Mouse (Mus musculus) forebrain, embryonic 11.5 days (tissue): ENCODE measurements around the gene Cldn2. TPM values are rescaled to one million over a fixed set of nuclear protein-coding genes. Genes with fewer than 3 reads are reported as not detected.

ENCODE experiments used
- ATAC-seq: fragments of 200-750 bp; cut with Nextera tagmentation; replicated peaks from 2 replicates; pipeline ENCODE4 v1.8.0; 2017; ENCODE audit warnings: moderate TSS enrichment; ENCODE audit not compliant: low FRiP score
- DNase-seq: peaks from one replicate; pipeline ENCODE4 v3.0.0-alpha.2; 2017; ENCODE audit warnings: low spot score
- H3K27ac ChIP-seq: fragments of 300-500 bp; sonication (generic); 2 replicates; pipeline ENCODE4 v1.5.1; 2014; ENCODE audit warnings: low read depth, low read length
- H3K27me3 ChIP-seq: fragments of 300-500 bp; sonication (generic); 2 replicates; pipeline ENCODE4 v1.6.1; 2014; ENCODE audit warnings: mild to moderate bottlenecking, low read length, mixed read lengths; ENCODE audit not compliant: control insufficient read depth, insufficient read depth
- H3K36me3 ChIP-seq: fragments of 300-500 bp; sonication (generic); 2 replicates; pipeline ENCODE4 v1.6.1; 2014; ENCODE audit warnings: mild to moderate bottlenecking, low read length, moderate library complexity, mixed read lengths; ENCODE audit not compliant: control insufficient read depth, insufficient read depth
- H3K4me1 ChIP-seq: fragments of 300-500 bp; sonication (generic); replicated peaks from 2 replicates; pipeline ENCODE4 v1.6.1; 2014; ENCODE audit warnings: low read length, mixed read lengths; ENCODE audit not compliant: control insufficient read depth, insufficient read depth
- H3K4me2 ChIP-seq: fragments of 300-500 bp; sonication (generic); 2 replicates; pipeline ENCODE4 v1.6.1; 2014; ENCODE audit warnings: low read depth, mild to moderate bottlenecking, low read length, moderate library complexity, mixed read lengths; ENCODE audit not compliant: severe bottlenecking
- H3K4me3 ChIP-seq: fragments of 300-500 bp; sonication (generic); 2 replicates; pipeline ENCODE4 v1.5.1; 2014; ENCODE audit warnings: low read depth, low read length
- H3K9ac ChIP-seq: fragments of 300-500 bp; sonication (generic); 2 replicates; pipeline ENCODE4 v1.6.1; 2014; ENCODE audit warnings: low read length
- H3K9me3 ChIP-seq: fragments of 300-500 bp; sonication (generic); 2 replicates; pipeline ENCODE4 v1.6.1; 2016; ENCODE audit warnings: low read length, mixed read lengths; ENCODE audit not compliant: control insufficient read depth
- WGBS: fragments of 180-500 bp; shearing (Covaris S2); extraction: QIAGEN DNeasy Blood & Tissue Kit; methylation state at CpG from one replicate; pipeline ENCODE4 v1.1.7; 2014; 5-methylcytosine and 5-hydroxymethylcytosine counted together
- polyA plus RNA-seq: library from polyadenylated mRNA; unstranded; fragments of >200 nt; fragmentation: Nextera tagmentation; extraction: Ambion mirVana; gene quantifications from 2 replicates; pipeline ENCODE4 v1.2.1, GENCODE M21; 2014

The Cldn2 gene
- polyA plus RNA-seq, 1 experiment from 2014 or later = 0.05 TPM

DNA sequence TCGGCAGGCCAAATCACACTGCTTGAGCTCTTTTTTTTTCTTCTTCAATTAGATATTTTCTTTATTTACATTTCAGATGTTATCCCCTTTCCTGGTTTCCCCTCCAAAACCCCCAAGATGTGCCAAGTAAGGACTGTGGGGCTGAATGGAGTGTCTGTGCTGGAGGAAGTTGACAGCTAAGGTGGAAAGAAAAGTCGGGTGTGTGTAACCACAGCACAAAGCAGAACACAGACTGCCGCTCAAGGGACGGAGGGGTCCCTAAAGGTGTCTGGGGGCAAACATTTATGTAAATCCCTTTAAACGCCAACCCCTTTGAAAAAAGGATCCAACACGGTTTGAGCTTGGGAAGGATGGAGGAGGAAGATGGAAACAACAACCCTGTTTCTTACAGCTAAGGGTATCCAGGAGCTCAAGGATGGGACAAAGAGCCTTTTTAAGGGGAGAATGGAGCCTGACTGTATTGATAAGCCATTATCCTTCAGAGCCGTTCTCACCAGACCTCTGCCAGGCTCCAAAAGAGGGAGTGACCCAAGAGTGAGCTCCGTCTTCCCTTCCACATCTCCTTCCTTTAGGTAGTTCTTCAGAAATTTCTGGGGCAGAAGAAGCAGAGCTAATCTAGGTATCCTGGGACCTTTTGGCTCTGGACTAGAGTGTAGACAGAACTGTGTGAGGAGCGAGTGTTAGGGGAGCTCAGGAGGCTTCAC, 12.8 kb downstream of the Cldn2 start:
- ATAC-seq (no peak), DNase-seq (no peak)
- H3K36me3 ChIP-seq = no peaks in the 10 kb centered on the region
- no peaks in the 10 kb centered on the region for H3K4me1 ChIP-seq
- no peaks in the 10 kb centered on the region for H3K9me3 ChIP-seq
- no peak overlapping the region for H3K4me3 ChIP-seq
- H3K27ac ChIP-seq = no peak overlapping the region
- peaks cover 5% of the 10 kb centered on the region; the same call in 1 of the 2 replicates for H3K27me3 ChIP-seq
- WGBS = 80% methylated on average over 9 of the region's 9 CpGs
- H3K9ac ChIP-seq = no peak overlapping the region
- no peak overlapping the region for H3K4me2 ChIP-seq

DNA sequence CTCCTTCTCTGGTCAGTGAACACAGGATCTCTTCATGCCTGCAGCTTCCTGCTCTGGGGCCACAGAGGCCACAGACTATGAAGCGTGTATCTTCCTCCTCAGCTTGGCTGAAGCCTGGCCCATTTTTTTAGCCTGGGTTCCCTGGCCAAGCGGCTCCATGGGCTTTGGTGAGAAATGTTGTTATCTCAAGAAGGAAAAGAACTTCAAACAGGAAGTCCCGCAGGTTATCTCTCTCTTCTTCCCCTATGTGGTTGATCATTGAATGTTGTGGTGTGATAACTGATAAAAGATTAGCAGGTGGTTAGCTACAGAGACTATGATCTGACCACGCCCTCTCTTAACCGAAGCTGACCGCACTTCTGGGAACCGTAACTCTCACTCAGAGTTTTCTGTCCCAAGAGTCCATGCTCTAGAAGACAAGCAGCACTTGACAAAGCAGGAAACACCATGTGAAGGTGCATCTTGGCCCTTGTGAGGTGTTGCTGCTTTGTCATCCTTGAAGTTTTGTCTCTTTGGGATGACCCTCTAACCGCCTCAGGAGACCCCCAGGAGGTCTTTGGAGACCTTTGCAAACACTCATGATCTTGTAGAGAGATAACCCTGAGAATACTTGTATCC, 13.5 kb downstream of the Cldn2 start:
- ATAC-seq (no peak), DNase-seq (no peak)
- no peaks in the 10 kb centered on the region for H3K4me1 ChIP-seq
- no peak overlapping the region for H3K9ac ChIP-seq
- WGBS = 90% methylated on average over 8 of the region's 8 CpGs
- H3K27ac ChIP-seq = no peak overlapping the region
- no peaks in the 10 kb centered on the region for H3K36me3 ChIP-seq
- H3K4me2 ChIP-seq = no peak overlapping the region
- no peaks in the 10 kb centered on the region for H3K9me3 ChIP-seq
- peaks cover 5% of the 10 kb centered on the region; the same call in 1 of the 2 replicates for H3K27me3 ChIP-seq
- no peak overlapping the region for H3K4me3 ChIP-seq

GRCm38 (mm10) chrX:139815201-139815600, 14.6 kb downstream of the Cldn2 start:
- H3K4me1 ChIP-seq = no peaks in the 10 kb centered on the region
- peaks cover 3% of the 10 kb centered on the region; the same call in 1 of the 2 replicates for H3K27me3 ChIP-seq
- no peak overlapping the region for H3K4me2 ChIP-seq
- H3K27ac ChIP-seq = no peak overlapping the region
- H3K9ac ChIP-seq = no peak overlapping the region
- DNase-seq (no peak), ATAC-seq (no peak)
- H3K9me3 ChIP-seq = no peaks in the 10 kb centered on the region
- H3K36me3 ChIP-seq = no peaks in the 10 kb centered on the region
- H3K4me3 ChIP-seq = no peak overlapping the region
- WGBS = 84% methylated on average over 5 of the region's 5 CpGs

GRCm38 (mm10) chrX:139825402-139825801, 24.8 kb downstream of the Cldn2 start:
- Histone ChIP-seq H3K4me3 (no peak overlapping the region), H3K9ac (no peak overlapping the region), H3K4me1 (no peaks in the 10 kb centered on the region), H3K4me2 (no peak overlapping the region), H3K27ac (no peak overlapping the region), H3K36me3 (no peaks in the 10 kb centered on the region), H3K9me3 (no peaks in the 10 kb centered on the region), H3K27me3 (no peaks in the 10 kb centered on the region)
- ATAC-seq (no peak), DNase-seq (no peak)
- 94% methylated on average over 1 of the region's 1 CpGs for WGBS

DNA sequence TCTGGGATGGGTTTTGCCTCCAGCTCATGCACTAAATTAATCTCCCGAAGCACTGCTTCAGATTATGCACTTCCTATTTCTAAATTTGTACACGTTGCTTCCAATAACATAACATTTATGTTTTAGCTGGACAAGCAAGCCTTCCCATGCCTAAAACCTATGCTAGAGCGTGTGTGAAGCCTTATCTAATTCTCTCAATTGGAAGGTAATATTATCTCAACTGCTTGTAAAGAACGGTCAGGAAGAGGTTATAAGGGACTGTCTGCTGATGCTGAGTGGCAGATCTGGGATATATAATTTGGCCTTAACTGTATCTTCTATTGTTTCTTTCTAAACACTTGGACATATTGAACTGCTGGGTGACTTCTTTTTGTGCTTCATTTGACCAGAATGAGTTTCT, 26.3 kb downstream of the Cldn2 start:
- Histone ChIP-seq H3K4me1 (no peaks in the 10 kb centered on the region), H3K4me3 (no peak overlapping the region), H3K27me3 (no peaks in the 10 kb centered on the region), H3K36me3 (no peaks in the 10 kb centered on the region), H3K9me3 (no peaks in the 10 kb centered on the region), H3K4me2 (no peak overlapping the region), H3K27ac (no peak overlapping the region), H3K9ac (no peak overlapping the region)
- DNase-seq = no peak
- 85% methylated on average over 4 of the region's 4 CpGs for WGBS
- ATAC-seq = no peak

DNA sequence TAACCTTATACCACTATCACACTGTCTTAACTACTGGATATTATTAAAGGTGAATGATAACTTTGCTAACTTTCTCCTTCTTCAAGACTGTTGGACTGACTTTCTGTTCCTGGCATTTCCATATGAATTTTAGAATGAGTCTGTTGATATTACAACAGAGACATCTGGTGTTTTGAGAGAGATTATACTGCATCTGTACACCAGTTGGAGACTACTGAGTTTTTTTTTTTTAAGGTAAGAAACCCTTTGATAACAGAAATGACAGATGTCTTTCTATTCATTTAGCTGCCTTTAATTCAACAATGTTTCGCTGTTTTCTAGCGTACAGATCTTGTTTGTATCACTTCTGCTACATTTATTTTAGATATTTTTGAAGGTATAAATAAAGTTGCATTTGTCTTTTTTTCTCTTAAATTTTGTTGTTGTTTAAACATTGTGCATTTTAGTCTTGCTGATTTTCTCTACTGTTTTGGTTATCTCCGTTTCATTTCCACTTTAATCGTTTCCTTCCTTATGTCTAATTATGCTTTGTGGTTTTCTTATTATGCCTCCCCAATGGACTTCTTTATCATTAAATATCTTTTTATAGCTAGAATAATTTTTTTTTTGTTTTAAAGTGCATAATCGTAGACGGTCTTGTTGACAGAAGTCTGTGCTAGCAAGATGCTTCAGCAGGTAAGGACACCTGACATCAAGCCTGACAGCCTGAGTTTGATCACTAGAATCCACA, 27.9 kb downstream of the Cldn2 start:
- DNase-seq = no peak
- Histone ChIP-seq H3K36me3 (no peaks in the 10 kb centered on the region), H3K9ac (no peak overlapping the region), H3K4me3 (no peak overlapping the region), H3K27me3 (no peaks in the 10 kb centered on the region), H3K9me3 (no peaks in the 10 kb centered on the region), H3K4me2 (no peak overlapping the region), H3K4me1 (no peaks in the 10 kb centered on the region), H3K27ac (no peak overlapping the region)
- WGBS = 92% methylated on average over 6 of the region's 6 CpGs
- ATAC-seq = no peak

DNA sequence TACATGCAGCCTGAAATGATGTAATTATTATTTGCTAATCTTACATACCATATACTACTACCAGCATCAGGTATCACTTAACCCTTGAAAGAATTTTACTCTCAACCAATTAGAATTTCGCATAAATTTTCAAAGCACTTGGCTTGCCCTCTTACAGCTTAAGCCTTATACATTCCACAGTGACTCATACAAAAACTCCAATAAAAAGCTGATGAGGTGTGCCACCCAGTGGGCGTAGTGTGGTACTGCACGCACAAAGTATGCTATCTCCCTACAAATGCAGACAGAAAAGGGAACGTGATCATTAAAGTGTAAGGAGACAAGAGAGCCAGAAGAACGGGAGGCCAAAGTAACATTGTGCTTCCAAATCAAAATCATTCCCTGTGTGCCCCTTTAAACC, 31.8 kb downstream of the Cldn2 start:
- ATAC-seq (0 out of 2 replicates have a peak, but pooled peaks have one; percentile 5), DNase-seq (peak; percentile 67)
- no peaks in the 10 kb centered on the region for H3K27me3 ChIP-seq
- no peaks in the 10 kb centered on the region for H3K36me3 ChIP-seq
- no peaks in the 10 kb centered on the region for H3K4me1 ChIP-seq
- H3K4me3 ChIP-seq = no peak overlapping the region
- H3K27ac ChIP-seq = no peak overlapping the region
- 20% methylated on average over 5 of the region's 5 CpGs for WGBS
- no peaks in the 10 kb centered on the region for H3K9me3 ChIP-seq
- H3K9ac ChIP-seq = no peak overlapping the region
- no peak overlapping the region for H3K4me2 ChIP-seq

DNA sequence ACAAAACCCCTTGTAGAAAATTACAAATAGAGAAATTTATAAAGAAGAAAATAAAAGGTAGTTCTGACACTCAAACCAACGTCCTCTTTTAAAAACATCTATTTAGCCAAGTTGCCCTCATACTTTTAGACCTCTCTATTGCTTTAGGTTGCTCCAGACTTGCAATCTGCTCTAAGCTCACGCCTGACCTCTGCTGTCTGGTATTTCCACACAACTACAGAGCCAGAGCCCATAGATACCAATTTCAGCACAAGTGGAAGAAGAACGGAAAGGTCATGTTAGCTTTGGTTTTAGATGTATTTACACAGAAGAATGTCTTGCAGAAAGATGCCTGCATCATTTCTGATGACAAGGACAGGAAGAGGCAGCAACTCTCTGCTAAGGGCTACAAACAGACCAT, 38.4 kb downstream of the Cldn2 start:
- DNase-seq (no peak), ATAC-seq (no peak)
- WGBS = 54% methylated on average over 3 of the region's 3 CpGs
- H3K36me3 ChIP-seq = no peaks in the 10 kb centered on the region
- no peak overlapping the region for H3K4me3 ChIP-seq
- no peak overlapping the region for H3K4me2 ChIP-seq
- H3K27me3 ChIP-seq = no peaks in the 10 kb centered on the region
- H3K4me1 ChIP-seq = no peaks in the 10 kb centered on the region
- H3K9ac ChIP-seq = no peak overlapping the region
- no peaks in the 10 kb centered on the region for H3K9me3 ChIP-seq
- H3K27ac ChIP-seq = no peak overlapping the region
